Mouse (Mus musculus) left cerebral cortex, adult 8-10 months (tissue): ENCODE data around the gene Dgkd. TPM values are rescaled to one million over a fixed set of nuclear protein-coding genes. Genes with fewer than 3 reads are reported as not detected.

Experiments used
- DNase-seq, 2 experiments: peaks; one replicate each; pipeline ENCODE4 v3.0.0; 2022; ENCODE audit warnings: low spot score in 2 of 2
- total RNA-seq, 4 experiments: library from RNA; stranded (reverse); gene quantifications; 2 replicates each; pipeline ENCODE4 v1.2.4; 2022

The Dgkd gene
- total RNA-seq, 4 experiments from 2014 or later = 83.1 to 97.4 (median 89.4) TPM

- peak in 1 of 2 experiments; percentile 66 for DNase-seq
These were observed 4.7 kb upstream of the Dgkd start for GRCm38 (mm10) chr1:87848237-87848996.

- DNase-seq = no peak
These were observed 3.8 kb upstream of the Dgkd start for GRCm38 (mm10) chr1:87849278-87849677.

GRCm38 (mm10) chr1:87851344-87851743 is 1.7 kb upstream of the Dgkd start:
- no peak for DNase-seq

- no peak for DNase-seq
These were observed 851 bp upstream of the Dgkd start for GRCm38 (mm10) chr1:87852081-87852790.

GRCm38 (mm10) chr1:87853601-87854361 is 694 bp downstream of the Dgkd start:
- peak in 1 of 2 experiments; percentile 28 for DNase-seq

GRCm38 (mm10) chr1:87854411-87854810 is 1.3 kb downstream of the Dgkd start:
- no peak for DNase-seq

- DNase-seq = no peak
These were observed 1.8 kb downstream of the Dgkd start for GRCm38 (mm10) chr1:87854851-87855251.

GRCm38 (mm10) chr1:87855522-87855921 is 2.4 kb downstream of the Dgkd start:
- DNase-seq = no peak

GRCm38 (mm10) chr1:87856823-87857222 is 3.7 kb downstream of the Dgkd start:
- peak in 1 of 2 experiments; percentile 32 for DNase-seq

GRCm38 (mm10) chr1:87858031-87858430 is 4.9 kb downstream of the Dgkd start:
- no peak for DNase-seq

- DNase-seq = no peak
These were observed 5.4 kb downstream of the Dgkd start for GRCm38 (mm10) chr1:87858529-87858928.

- no peak for DNase-seq
These were observed 10.5 kb downstream of the Dgkd start for GRCm38 (mm10) chr1:87863602-87864001.

GRCm38 (mm10) chr1:87864889-87865288 is 11.8 kb downstream of the Dgkd start:
- no peak for DNase-seq

GRCm38 (mm10) chr1:87866672-87867071 is 13.6 kb downstream of the Dgkd start:
- DNase-seq = no peak

- no peak for DNase-seq
These were observed 18.5 kb downstream of the Dgkd start for GRCm38 (mm10) chr1:87871546-87871945.

- no peak for DNase-seq
These were observed 20.0 kb downstream of the Dgkd start for GRCm38 (mm10) chr1:87873081-87873480.

GRCm38 (mm10) chr1:87876065-87876464 is 23.0 kb downstream of the Dgkd start:
- no peak for DNase-seq

- DNase-seq = no peak
These were observed 24.6 kb downstream of the Dgkd start for GRCm38 (mm10) chr1:87877552-87878283.

GRCm38 (mm10) chr1:87879034-87879433 is 25.9 kb downstream of the Dgkd start:
- DNase-seq = no peak

GRCm38 (mm10) chr1:87879494-87880325 is 26.6 kb downstream of the Dgkd start:
- DNase-seq = peak; percentile 54 to 55

GRCm38 (mm10) chr1:87880326-87880627 is 27.2 kb downstream of the Dgkd start:
- no peak for DNase-seq
